Mouse (Mus musculus): Measurements from ENCODE around the gene Clec4g. TPM values are rescaled to one million over a fixed set of nuclear protein-coding genes. Genes with fewer than 3 reads are reported as not detected.

The Clec4g gene
- polyA plus RNA-seq, 1 experiment from 2014 or later = 0.45 TPM

- H3K4me1 ChIP-seq (ENCODE audit: control insufficient read depth, insufficient read depth, low read length) = no peaks in the 10 kb centered on the region
- no peak for ATAC-seq (ENCODE audit: low FRiP score, low TSS enrichment)
- no peaks in the 10 kb centered on the region for H3K9me3 ChIP-seq (ENCODE audit: control insufficient read depth, low read length)
- no peak overlapping the region for H3K4me2 ChIP-seq (replicated peaks; ENCODE audit: low read depth, low read length)
- H3K36me3 ChIP-seq (ENCODE audit: control insufficient read depth, insufficient read depth, low read length) = peaks cover 6% of the 10 kb centered on the region
- no peaks in the 10 kb centered on the region for H3K27me3 ChIP-seq (ENCODE audit: control insufficient read depth, insufficient read depth, low read length)
- WGBS = 73% methylated on average over 5 of the region's 5 CpGs
- no peak overlapping the region for H3K27ac ChIP-seq (ENCODE audit: low read depth, low read length)
- no peak overlapping the region for H3K9ac ChIP-seq (ENCODE audit: low read depth, low read length)
- H3K4me3 ChIP-seq (ENCODE audit: low read length) = no peak overlapping the region
These were observed 35.0 kb downstream of the Clec4g start for GRCm38 (mm10) chr8:3685422-3685821.

DNA sequence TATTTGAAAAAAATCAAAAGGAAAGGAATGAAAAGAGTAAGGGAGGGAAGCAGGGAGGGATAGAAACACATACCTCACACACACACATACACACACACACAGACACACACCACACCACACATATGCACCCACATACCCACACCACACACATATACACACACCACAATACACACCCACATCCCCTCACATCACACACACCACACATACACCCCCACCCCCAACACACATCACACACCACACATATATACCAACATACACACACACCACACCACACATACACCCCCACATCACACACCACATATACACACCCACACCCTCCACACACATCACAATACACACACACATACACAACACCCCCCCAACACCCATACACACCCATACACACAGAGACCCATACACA lies 35.9 kb downstream of the Clec4g start:
- Histone ChIP-seq H3K27me3 (ENCODE audit: control insufficient read depth, insufficient read depth, low read length) (no peaks in the 10 kb centered on the region), H3K9ac (ENCODE audit: low read depth, low read length) (no peak overlapping the region), H3K4me3 (ENCODE audit: low read length) (no peak overlapping the region), H3K4me1 (ENCODE audit: control insufficient read depth, insufficient read depth, low read length) (no peaks in the 10 kb centered on the region), H3K9me3 (ENCODE audit: control insufficient read depth, low read length) (no peaks in the 10 kb centered on the region), H3K36me3 (ENCODE audit: control insufficient read depth, insufficient read depth, low read length) (peaks cover 15% of the 10 kb centered on the region), H3K27ac (ENCODE audit: low read depth, low read length) (no peak overlapping the region), H3K4me2 (replicated peaks; ENCODE audit: low read depth, low read length) (no peak overlapping the region)
- no peak for ATAC-seq (ENCODE audit: low FRiP score, low TSS enrichment)

GRCm38 (mm10) chr8:3683408-3684176 lies 36.9 kb downstream of the Clec4g start:
- WGBS = 76% methylated on average over 6 of the region's 6 CpGs
- no peak for ATAC-seq (ENCODE audit: low FRiP score, low TSS enrichment)

GRCm38 (mm10) chr8:3682435-3682834 lies 38.0 kb downstream of the Clec4g start:
- peaks cover 22% of the 10 kb centered on the region for H3K36me3 ChIP-seq (ENCODE audit: control insufficient read depth, insufficient read depth, low read length)
- no peak overlapping the region for H3K9ac ChIP-seq (ENCODE audit: low read depth, low read length)
- no peaks in the 10 kb centered on the region for H3K9me3 ChIP-seq (ENCODE audit: control insufficient read depth, low read length)
- no peaks in the 10 kb centered on the region; the same call in 1 of the 2 replicates for H3K4me1 ChIP-seq (ENCODE audit: control insufficient read depth, insufficient read depth, low read length)
- no peak overlapping the region for H3K27ac ChIP-seq (ENCODE audit: low read depth, low read length)
- no peak overlapping the region for H3K4me3 ChIP-seq (ENCODE audit: low read length)
- no peak overlapping the region for H3K4me2 ChIP-seq (replicated peaks; ENCODE audit: low read depth, low read length)
- H3K27me3 ChIP-seq (ENCODE audit: control insufficient read depth, insufficient read depth, low read length) = no peaks in the 10 kb centered on the region
- 98% methylated on average over 5 of the region's 5 CpGs for WGBS
- ATAC-seq (ENCODE audit: low FRiP score, low TSS enrichment) = no peak

More at GRCm38 (mm10) chr8:3683408-3684176, 36.9 kb downstream of the Clec4g start:
- peaks cover 22% of the 10 kb centered on the region for H3K36me3 ChIP-seq (ENCODE audit: control insufficient read depth, insufficient read depth, low read length)
- H3K27ac ChIP-seq (ENCODE audit: low read depth, low read length) = no peak overlapping the region
- H3K4me1 ChIP-seq (ENCODE audit: control insufficient read depth, insufficient read depth, low read length) = no peaks in the 10 kb centered on the region
- no peak overlapping the region for H3K4me3 ChIP-seq (ENCODE audit: low read length)
- H3K27me3 ChIP-seq (ENCODE audit: control insufficient read depth, insufficient read depth, low read length) = no peaks in the 10 kb centered on the region
- no peak overlapping the region for H3K9ac ChIP-seq (ENCODE audit: low read depth, low read length)
- H3K4me2 ChIP-seq (replicated peaks; ENCODE audit: low read depth, low read length) = no peak overlapping the region
- H3K9me3 ChIP-seq (ENCODE audit: control insufficient read depth, low read length) = no peaks in the 10 kb centered on the region

DNA sequence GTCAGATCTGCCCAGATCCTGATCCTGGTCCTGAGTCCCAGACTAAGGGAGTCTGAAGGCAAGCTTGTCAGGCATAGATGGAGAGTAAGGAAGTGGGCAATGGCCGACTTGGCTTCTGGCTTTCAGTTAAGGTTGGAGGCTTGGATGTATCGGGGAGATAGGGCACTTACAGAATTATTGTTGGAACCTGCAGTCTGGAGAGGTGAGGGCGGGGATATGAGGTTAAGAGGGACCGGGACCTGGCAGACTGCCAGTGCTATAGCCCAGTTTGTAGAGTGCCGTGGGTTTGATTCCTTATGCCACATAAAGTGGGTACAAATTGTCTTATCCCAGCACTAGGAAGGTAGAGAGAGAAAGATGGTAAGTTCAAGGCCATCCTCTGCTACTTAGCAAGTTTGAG lies 40.8 kb downstream of the Clec4g start:
- no peak for ATAC-seq (ENCODE audit: low FRiP score, low TSS enrichment)
- no peak overlapping the region for H3K9ac ChIP-seq (ENCODE audit: low read depth, low read length)
- H3K4me2 ChIP-seq (replicated peaks; ENCODE audit: low read depth, low read length) = no peak overlapping the region
- H3K4me3 ChIP-seq (ENCODE audit: low read length) = no peak overlapping the region
- H3K9me3 ChIP-seq (ENCODE audit: control insufficient read depth, low read length) = no peaks in the 10 kb centered on the region
- no peak overlapping the region for H3K27ac ChIP-seq (ENCODE audit: low read depth, low read length)
- H3K27me3 ChIP-seq (ENCODE audit: control insufficient read depth, insufficient read depth, low read length) = no peaks in the 10 kb centered on the region
- 93% methylated on average over 5 of the region's 5 CpGs for WGBS
- H3K36me3 ChIP-seq (ENCODE audit: control insufficient read depth, insufficient read depth, low read length) = peaks cover 22% of the 10 kb centered on the region
- H3K4me1 ChIP-seq (ENCODE audit: control insufficient read depth, insufficient read depth, low read length) = no peaks in the 10 kb centered on the region; the same call in 1 of the 2 replicates

GRCm38 (mm10) chr8:3679236-3679635 lies 41.2 kb downstream of the Clec4g start:
- no peak overlapping the region for H3K4me2 ChIP-seq (replicated peaks; ENCODE audit: low read depth, low read length)
- no peak for ATAC-seq (ENCODE audit: low FRiP score, low TSS enrichment)
- H3K27ac ChIP-seq (ENCODE audit: low read depth, low read length) = no peak overlapping the region
- H3K4me3 ChIP-seq (ENCODE audit: low read length) = no peak overlapping the region
- WGBS = 94% methylated on average over 23 of the region's 23 CpGs
- no peaks in the 10 kb centered on the region; the same call in 1 of the 2 replicates for H3K4me1 ChIP-seq (ENCODE audit: control insufficient read depth, insufficient read depth, low read length)
- H3K27me3 ChIP-seq (ENCODE audit: control insufficient read depth, insufficient read depth, low read length) = no peaks in the 10 kb centered on the region
- peaks cover 22% of the 10 kb centered on the region for H3K36me3 ChIP-seq (ENCODE audit: control insufficient read depth, insufficient read depth, low read length)
- no peaks in the 10 kb centered on the region for H3K9me3 ChIP-seq (ENCODE audit: control insufficient read depth, low read length)
- no peak overlapping the region for H3K9ac ChIP-seq (ENCODE audit: low read depth, low read length)

- no peaks in the 10 kb centered on the region for H3K9me3 ChIP-seq (ENCODE audit: control insufficient read depth, low read length)
- H3K36me3 ChIP-seq (ENCODE audit: control insufficient read depth, insufficient read depth, low read length) = peaks cover 22% of the 10 kb centered on the region
- no peak overlapping the region for H3K4me2 ChIP-seq (replicated peaks; ENCODE audit: low read depth, low read length)
- 96% methylated on average over 23 of the region's 23 CpGs for WGBS
- H3K9ac ChIP-seq (ENCODE audit: low read depth, low read length) = no peak overlapping the region
- no peaks in the 10 kb centered on the region; the same call in 1 of the 2 replicates for H3K4me1 ChIP-seq (ENCODE audit: control insufficient read depth, insufficient read depth, low read length)
- H3K27ac ChIP-seq (ENCODE audit: low read depth, low read length) = no peak overlapping the region
- no peaks in the 10 kb centered on the region for H3K27me3 ChIP-seq (ENCODE audit: control insufficient read depth, insufficient read depth, low read length)
- no peak overlapping the region for H3K4me3 ChIP-seq (ENCODE audit: low read length)
- no peak for ATAC-seq (ENCODE audit: low FRiP score, low TSS enrichment)
These were observed 41.6 kb downstream of the Clec4g start for GRCm38 (mm10) chr8:3678831-3679230.

GRCm38 (mm10) chr8:3676993-3677579 lies 43.4 kb downstream of the Clec4g start:
- Histone ChIP-seq H3K4me2 (replicated peaks; ENCODE audit: low read depth, low read length) (peak overlapping the region; percentile 56), H3K27ac (ENCODE audit: low read depth, low read length) (peak overlapping the region; percentile 84; the same call in 1 of the 2 replicates), H3K4me1 (ENCODE audit: control insufficient read depth, insufficient read depth, low read length) (no peaks in the 10 kb centered on the region; the same call in 1 of the 2 replicates), H3K9ac (ENCODE audit: low read depth, low read length) (peak overlapping the region; percentile 93), H3K4me3 (ENCODE audit: low read length) (peak overlapping the region; percentile 72), H3K27me3 (ENCODE audit: control insufficient read depth, insufficient read depth, low read length) (no peaks in the 10 kb centered on the region), H3K36me3 (ENCODE audit: control insufficient read depth, insufficient read depth, low read length) (peaks cover 22% of the 10 kb centered on the region), H3K9me3 (ENCODE audit: control insufficient read depth, low read length) (no peaks in the 10 kb centered on the region)
- 3% methylated on average over 15 of the region's 15 CpGs for WGBS
- peak; percentile 16; the same call in 1 of the 2 replicates for ATAC-seq (ENCODE audit: low FRiP score, low TSS enrichment)
